Mouse (Mus musculus): ENCODE measurements around the gene Tpi1.

Tpi1 gene

GRCm38 (mm10) chr6:124770013-124770412, 44.1 kb downstream of the Tpi1 start:
- TF ChIP-seq GATA4 (IDR thresholded peaks at IDR 0.05; ENCODE audit: insufficient replicate concordance, low read length): no peak

GRCm38 (mm10) chr6:124769101-124769765, 44.9 kb downstream of the Tpi1 start, which contains the start of gene Eno2:
TSS of gene Eno2 (minus strand) at chr6:124769673.
- TF ChIP-seq GATA4 (IDR thresholded peaks at IDR 0.05; ENCODE audit: insufficient replicate concordance, low read length): no peak

- TF ChIP-seq GATA4 (IDR thresholded peaks at IDR 0.05; ENCODE audit: insufficient replicate concordance, low read length): no peak
Measured at GRCm38 (mm10) chr6:124768704-124769044, 45.4 kb downstream of the Tpi1 start.

GRCm38 (mm10) chr6:124767920-124768703, 46.0 kb downstream of the Tpi1 start:
- no peak for TF ChIP-seq GATA4 (IDR thresholded peaks at IDR 0.05; ENCODE audit: insufficient replicate concordance, low read length)

- no peak for TF ChIP-seq GATA4 (IDR thresholded peaks at IDR 0.05; ENCODE audit: insufficient replicate concordance, low read length)
Measured at GRCm38 (mm10) chr6:124767536-124767919, 46.6 kb downstream of the Tpi1 start.

GRCm38 (mm10) chr6:124765951-124766350, 48.1 kb downstream of the Tpi1 start:
- no peak for TF ChIP-seq GATA4 (IDR thresholded peaks at IDR 0.05; ENCODE audit: insufficient replicate concordance, low read length)
